Mouse (Mus musculus): ENCODE results near the gene St8sia1. TPM values are rescaled to one million over a fixed set of nuclear protein-coding genes. Genes with fewer than 3 reads are reported as not detected.
A peak's percentile ranks its signal among the peaks of the same experiment; 100 is the strongest.

St8sia1 gene
- total RNA-seq, 2 experiments from 2014 or later, result 0.89 to 1.3 TPM

GRCm38 (mm10) chr6:142873795-142874563 is 90.3 kb downstream of the St8sia1 start:
- no peak for DNase-seq
- intact Hi-C loops (cut with DNase I), result no loop called here

GRCm38 (mm10) chr6:142869715-142870422 is 94.4 kb downstream of the St8sia1 start:
- DNase-seq, result no peak
- intact Hi-C loops (cut with DNase I), result no loop called here

- DNase-seq, result peak in 1 of 2 experiments; percentile 36
- intact Hi-C loops (cut with DNase I), result no loop called here
Observed at GRCm38 (mm10) chr6:142867471-142868055, 96.7 kb downstream of the St8sia1 start.

GRCm38 (mm10) chr6:142867023-142867422 is 97.2 kb downstream of the St8sia1 start:
- intact Hi-C loops (cut with DNase I), result no loop called here

GRCm38 (mm10) chr6:142865199-142865598 is 99.1 kb downstream of the St8sia1 start:
- intact Hi-C loops (cut with DNase I), result no loop called here
- DNase-seq, result no peak

More at GRCm38 (mm10) chr6:142867023-142867422, 97.2 kb downstream of the St8sia1 start:
- no peak for DNase-seq

- DNase-seq, result no peak
- intact Hi-C loops (cut with DNase I), result no loop called here
Observed at GRCm38 (mm10) chr6:142863881-142864280, 100.4 kb downstream of the St8sia1 start.

- DNase-seq, result no peak
- intact Hi-C loops (cut with DNase I), result no loop called here
Observed at GRCm38 (mm10) chr6:142862265-142862664, 102.0 kb downstream of the St8sia1 start.

GRCm38 (mm10) chr6:142860396-142860795 is 103.9 kb downstream of the St8sia1 start:
- no peak for DNase-seq
- intact Hi-C loops (cut with DNase I), result no loop called here

- intact Hi-C loops (cut with DNase I), result loop anchor here (5.0 kb wide), 1 partner anchor 92 kb away; no protein-coding TSS in a partner anchor
- DNase-seq, result no peak
Observed at GRCm38 (mm10) chr6:142859946-142860345, 104.3 kb downstream of the St8sia1 start.

GRCm38 (mm10) chr6:142858937-142859336 is 105.3 kb downstream of the St8sia1 start:
- DNase-seq, result no peak
- intact Hi-C loops (cut with DNase I), result loop anchor here (5.0 kb wide), 1 partner anchor 93 kb away; no protein-coding TSS in a partner anchor

- DNase-seq, result no peak
- intact Hi-C loops (cut with DNase I), result loop anchor here (5.0 kb wide), 1 partner anchor 96 kb away; no protein-coding TSS in a partner anchor
Observed at GRCm38 (mm10) chr6:142856258-142856874, 107.9 kb downstream of the St8sia1 start.

GRCm38 (mm10) chr6:142855761-142856160 is 108.5 kb downstream of the St8sia1 start:
- intact Hi-C loops (cut with DNase I), result loop anchor here (5.0 kb wide), 1 partner anchor 97 kb away; no protein-coding TSS in a partner anchor
- DNase-seq, result no peak

- DNase-seq, result no peak
- intact Hi-C loops (cut with DNase I), result no loop called here
Observed at GRCm38 (mm10) chr6:142852419-142853377, 111.6 kb downstream of the St8sia1 start.

- peak; percentile 43 to 57 for DNase-seq
- intact Hi-C loops (cut with DNase I), result no loop called here
Observed at GRCm38 (mm10) chr6:142850436-142850835, 113.8 kb downstream of the St8sia1 start.

- DNase-seq, result no peak
- intact Hi-C loops (cut with DNase I), result no loop called here
Observed at GRCm38 (mm10) chr6:142849326-142849725, 114.9 kb downstream of the St8sia1 start.

- DNase-seq, result no peak
- intact Hi-C loops (cut with DNase I), result no loop called here
Observed at GRCm38 (mm10) chr6:142847914-142848674, 116.2 kb downstream of the St8sia1 start.

GRCm38 (mm10) chr6:142846855-142847254 is 117.4 kb downstream of the St8sia1 start:
- intact Hi-C loops (cut with DNase I), result no loop called here

GRCm38 (mm10) chr6:142845066-142845465 is 119.2 kb downstream of the St8sia1 start:
- intact Hi-C loops (cut with DNase I), result no loop called here
- DNase-seq, result no peak

More at GRCm38 (mm10) chr6:142846855-142847254, 117.4 kb downstream of the St8sia1 start:
- no peak for DNase-seq

- intact Hi-C loops (cut with DNase I), result no loop called here
- DNase-seq, result no peak
Observed at GRCm38 (mm10) chr6:142844061-142844460, 120.2 kb downstream of the St8sia1 start.

All from heart, postnatal 10 days (tissue).